Mouse (Mus musculus) left cerebral cortex, postnatal 4 days (tissue): ENCODE data around the gene Gabrg2. TPM values are rescaled to one million over a fixed set of nuclear protein-coding genes. Genes with fewer than 3 reads are reported as not detected.

Experiments used
- DNase-seq: peaks from one replicate; pipeline ENCODE4 v3.0.0-alpha.2; 2022
- intact Hi-C: fragments of 180-260 bp; cut with DNase I; formaldehyde crosslinking; loops from one replicate; pipeline ENCODE4 v1.15.1; 2025
- total RNA-seq, 2 experiments: library from RNA; stranded (reverse); gene quantifications; 2 replicates each; pipeline ENCODE4 v1.2.3; 2021

Gene Gabrg2
- total RNA-seq = 100 to 1,000 TPM; 125 to 136 TPM

- intact Hi-C loops = no loop called here
- DNase-seq = peak; percentile 36
Measured at GRCm38 (mm10) chr11:42000190-42001098, at the start of gene Gabrg2. TSS of gene Gabrg2 (minus strand) at chr11:42000857.

- intact Hi-C loops = no loop called here
- DNase-seq = no peak
Measured at GRCm38 (mm10) chr11:42048201-42048600, 47.5 kb upstream of the Gabrg2 start.

- intact Hi-C loops = no loop called here
- DNase-seq = peak; percentile 68
Measured at GRCm38 (mm10) chr11:41999468-41999881, 1.2 kb downstream of the Gabrg2 start.

- intact Hi-C loops = no loop called here
- DNase-seq = no peak
Measured at GRCm38 (mm10) chr11:41980152-41980551, 20.5 kb downstream of the Gabrg2 start.

- intact Hi-C loops = no loop called here
Measured at GRCm38 (mm10) chr11:41968595-41968994, 32.1 kb downstream of the Gabrg2 start.

GRCm38 (mm10) chr11:41962706-41963105, 38.0 kb downstream of the Gabrg2 start:
- no peak for DNase-seq
- intact Hi-C loops = no loop called here

More at GRCm38 (mm10) chr11:41968595-41968994, 32.1 kb downstream of the Gabrg2 start:
- DNase-seq = no peak

GRCm38 (mm10) chr11:41953550-41953949, 47.1 kb downstream of the Gabrg2 start:
- no peak for DNase-seq
- intact Hi-C loops = no loop called here

GRCm38 (mm10) chr11:41951898-41952297, 48.8 kb downstream of the Gabrg2 start:
- DNase-seq = no peak
- intact Hi-C loops = no loop called here

GRCm38 (mm10) chr11:41945471-41945870, 55.2 kb downstream of the Gabrg2 start:
- intact Hi-C loops = no loop called here
- no peak for DNase-seq

GRCm38 (mm10) chr11:41937979-41938378, 62.7 kb downstream of the Gabrg2 start:
- intact Hi-C loops = no loop called here

GRCm38 (mm10) chr11:41918864-41919263, 81.8 kb downstream of the Gabrg2 start:
- intact Hi-C loops = no loop called here
- no peak for DNase-seq

More at GRCm38 (mm10) chr11:41937979-41938378, 62.7 kb downstream of the Gabrg2 start:
- no peak for DNase-seq

GRCm38 (mm10) chr11:41914066-41914465, 86.6 kb downstream of the Gabrg2 start:
- no peak for DNase-seq
- intact Hi-C loops = no loop called here

GRCm38 (mm10) chr11:41903661-41904060, 97.0 kb downstream of the Gabrg2 start:
- DNase-seq = no peak
- intact Hi-C loops = no loop called here

Other genes with a start within 250 kb of the Gabrg2 start
- gene Gabra1, start 182.1 kb upstream of the Gabrg2 start, total RNA-seq = 10 to 100 TPM; 88.8 to 93.8 TPM